Mouse (Mus musculus): ENCODE measurements at regions not wholly inside any gene's neighbourhood (a gene's known extent, or its start where the extent isn't known, plus 50 kb on each side); places are given as distances from the start of the nearest gene placed in this dataset.
"Not testable (repeated sequence)": the region's sequence is repeated elsewhere in the genome, so short reads cannot be mapped to it uniquely, and the experiment has no call there.

DNA sequence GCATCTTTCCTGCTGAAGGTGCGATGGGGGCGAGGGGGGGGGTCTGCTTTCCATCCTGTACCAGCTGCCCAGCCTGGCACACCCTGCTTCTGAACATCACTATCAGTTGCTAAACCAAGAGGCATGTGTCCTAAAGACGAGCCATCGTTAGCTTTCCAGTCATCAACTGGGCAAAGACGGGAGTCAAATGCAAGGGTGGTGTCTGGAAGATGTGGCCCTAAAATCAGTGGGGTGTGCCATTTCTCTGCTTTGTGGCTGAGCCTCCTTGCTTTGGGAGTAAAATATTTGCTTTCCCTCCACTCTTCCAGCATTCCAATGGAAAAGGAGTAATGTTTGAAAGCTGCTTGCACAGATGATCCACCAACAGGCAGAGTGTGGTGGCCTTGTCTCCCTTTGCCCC lies 246.0 kb upstream of the Irx1 start:
- Histone ChIP-seq H3K4me3 (no peak overlapping the region), H3K27ac (no peak overlapping the region)
- no peak for TF ChIP-seq CTCF (IDR thresholded peaks at IDR 0.05)
- intact Hi-C loops (cut with DNase I) = no loop called here
- no peak for DNase-seq

DNA sequence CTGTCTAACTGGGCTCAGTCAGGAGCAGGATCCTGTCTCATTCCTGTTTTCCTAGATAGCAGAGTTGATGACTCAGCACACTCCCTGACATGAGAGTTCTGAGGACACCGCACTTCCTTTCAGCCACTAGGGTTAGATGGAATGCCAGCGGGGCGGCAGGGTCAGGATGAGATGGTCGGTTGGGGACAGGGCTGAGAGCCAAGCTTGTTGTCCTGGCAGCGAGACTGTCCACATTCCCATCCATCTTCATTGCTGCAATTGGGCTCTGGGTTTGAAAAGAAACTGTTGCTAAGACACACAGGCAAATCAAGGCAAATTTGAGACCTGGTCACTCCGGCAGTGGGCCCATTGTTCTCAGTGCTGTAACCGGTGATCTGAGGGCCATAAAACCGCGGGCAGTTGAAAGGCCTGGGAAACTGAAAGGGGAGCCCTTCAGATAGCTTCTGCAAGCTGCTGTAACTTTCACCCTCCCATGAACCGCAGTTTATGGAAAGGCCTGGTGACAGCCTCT lies 246.5 kb upstream of the Irx1 start:
- Histone ChIP-seq H3K27ac (no peak overlapping the region), H3K4me3 (no peak overlapping the region)
- no peak for TF ChIP-seq CTCF (IDR thresholded peaks at IDR 0.05)
- intact Hi-C loops (cut with DNase I) = loop anchor here (5.0 kb wide), 1 partner anchor 983 kb away; no protein-coding TSS in a partner anchor
- DNase-seq = no peak

GRCm38 (mm10) chr13:72210474-72211309 lies 247.2 kb upstream of the Irx1 start:
- TF ChIP-seq CTCF (IDR thresholded peaks at IDR 0.05) = no peak
- intact Hi-C loops (cut with DNase I) = loop anchor here (5.0 kb wide), 1 partner anchor 983 kb away; no protein-coding TSS in a partner anchor
- no peak for DNase-seq
- no peak overlapping the region for H3K27ac ChIP-seq
- no peak overlapping the region for H3K4me3 ChIP-seq

DNA sequence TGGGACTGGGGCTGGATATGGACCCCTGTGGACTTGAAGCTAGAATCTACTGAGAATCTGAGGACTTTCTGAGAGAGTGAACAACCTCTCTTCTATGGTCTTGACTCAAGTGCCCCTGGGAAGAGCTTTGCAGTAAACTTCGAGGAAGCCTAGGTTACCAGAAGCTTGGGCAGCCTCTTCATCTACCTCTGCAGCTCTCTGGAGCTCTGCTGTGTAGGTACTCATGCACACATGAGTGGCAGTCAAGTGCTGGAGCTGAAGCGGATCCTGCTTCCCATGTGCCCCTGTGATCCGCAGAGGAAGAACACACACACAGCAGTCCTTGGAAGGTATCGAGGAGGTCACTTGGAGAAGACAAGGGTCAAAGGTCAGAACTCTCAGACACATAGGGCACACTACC lies 248.2 kb upstream of the Irx1 start:
- Histone ChIP-seq H3K4me3 (no peak overlapping the region), H3K27ac (no peak overlapping the region)
- no peak for TF ChIP-seq CTCF (IDR thresholded peaks at IDR 0.05)
- intact Hi-C loops (cut with DNase I) = loop anchor here (5.0 kb wide), 1 partner anchor 984 kb away; no protein-coding TSS in a partner anchor
- DNase-seq = no peak

DNA sequence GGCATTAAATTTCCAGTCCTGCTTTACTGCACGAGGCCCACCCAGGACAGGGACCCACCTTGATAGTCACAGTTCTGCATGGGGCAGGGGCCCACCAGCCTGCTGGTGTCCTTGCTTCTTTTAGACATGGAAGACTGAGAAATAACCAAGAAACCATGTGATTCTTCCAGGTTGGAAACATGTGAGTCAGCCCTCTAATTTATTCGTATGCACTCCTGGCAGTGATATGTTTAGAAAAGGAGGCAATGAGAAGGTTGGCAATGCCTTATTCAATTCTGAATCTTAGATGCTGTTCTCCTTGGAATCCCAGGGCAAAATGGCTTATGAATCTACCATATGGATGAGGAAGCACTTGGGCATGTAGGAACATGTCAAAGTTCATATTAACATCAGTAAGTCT lies 249.2 kb upstream of the Irx1 start:
- DNase-seq = no peak
- intact Hi-C loops (cut with DNase I) = loop anchor here (5.0 kb wide), 1 partner anchor 985 kb away; no protein-coding TSS in a partner anchor
- TF ChIP-seq CTCF (IDR thresholded peaks at IDR 0.05) = no peak

GRCm38 (mm10) chr13:72219329-72219728 lies 255.8 kb upstream of the Irx1 start:
- no peak for TF ChIP-seq CTCF (IDR thresholded peaks at IDR 0.05)
- intact Hi-C loops (cut with DNase I) = no loop called here
- Histone ChIP-seq H3K4me3 (no peak overlapping the region), H3K27ac (no peak overlapping the region)
- no peak for DNase-seq

More for the DNA sequence above, 249.2 kb upstream of the Irx1 start:
- Histone ChIP-seq H3K4me3 (no peak overlapping the region), H3K27ac (no peak overlapping the region)

DNA sequence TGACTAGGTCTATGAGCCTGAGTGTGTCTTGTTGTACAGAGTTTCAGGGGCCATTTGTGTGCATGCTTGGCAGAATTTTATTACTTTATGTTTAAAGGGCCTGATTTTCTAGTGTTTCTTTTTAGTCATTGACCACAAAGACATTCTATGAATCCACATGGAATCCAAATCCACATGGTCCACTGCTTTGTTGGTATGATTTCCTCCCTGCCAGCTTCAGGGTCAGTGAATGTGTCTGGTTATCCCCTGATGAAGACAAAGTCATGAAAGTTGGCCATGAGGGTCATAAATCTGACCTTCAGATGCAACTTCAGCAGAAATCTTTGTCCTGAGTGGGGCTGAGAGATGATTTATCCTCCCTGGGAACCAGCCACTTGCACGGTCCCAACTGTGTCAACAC lies 263.6 kb upstream of the Irx1 start:
- intact Hi-C loops (cut with DNase I) = no loop called here
- no peak overlapping the region for H3K4me3 ChIP-seq
- DNase-seq = no peak
- TF ChIP-seq CTCF (IDR thresholded peaks at IDR 0.05) = no peak
- no peak overlapping the region for H3K27ac ChIP-seq

GRCm38 (mm10) chr13:72231032-72231591 lies 267.6 kb upstream of the Irx1 start:
- no peak for DNase-seq
- Histone ChIP-seq H3K27ac (no peak overlapping the region), H3K4me3 (no peak overlapping the region)
- intact Hi-C loops (cut with DNase I) = no loop called here
- TF ChIP-seq CTCF (IDR thresholded peaks at IDR 0.05) = no peak

DNA sequence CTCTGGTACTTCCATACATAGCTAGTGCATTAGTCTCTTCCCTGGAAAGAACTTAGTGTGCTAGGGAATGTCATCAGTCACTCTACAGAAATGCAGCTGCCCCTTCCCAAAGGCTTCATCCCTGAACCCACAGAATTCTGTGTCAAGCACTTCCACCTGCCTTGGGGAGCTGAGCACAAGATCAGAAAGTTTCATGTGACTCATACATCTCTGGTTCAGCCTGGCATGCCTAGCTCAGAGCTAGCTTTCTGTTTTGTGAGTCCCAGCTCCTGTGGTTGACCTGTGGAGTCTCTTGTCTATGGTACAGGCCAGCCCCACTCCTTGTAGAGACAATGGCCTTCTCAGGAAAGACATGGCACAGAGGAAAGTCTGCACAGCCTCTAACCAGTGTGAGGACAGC lies 268.6 kb upstream of the Irx1 start:
- Histone ChIP-seq H3K4me3 (no peak overlapping the region), H3K27ac (no peak overlapping the region)
- no peak for DNase-seq
- intact Hi-C loops (cut with DNase I) = no loop called here
- TF ChIP-seq CTCF (IDR thresholded peaks at IDR 0.05) = no peak

GRCm38 (mm10) chr13:72241919-72242318 lies 278.4 kb upstream of the Irx1 start:
- DNase-seq = no peak
- intact Hi-C loops (cut with DNase I) = no loop called here
- no peak for TF ChIP-seq CTCF (IDR thresholded peaks at IDR 0.05)

GRCm38 (mm10) chr13:72250419-72250818 lies 286.9 kb upstream of the Irx1 start:
- no peak for DNase-seq
- intact Hi-C loops (cut with DNase I) = no loop called here
- Histone ChIP-seq H3K27ac (no peak overlapping the region), H3K4me3 (no peak overlapping the region)
- no peak for TF ChIP-seq CTCF (IDR thresholded peaks at IDR 0.05)

More at GRCm38 (mm10) chr13:72241919-72242318, 278.4 kb upstream of the Irx1 start:
- Histone ChIP-seq H3K27ac (no peak overlapping the region), H3K4me3 (no peak overlapping the region)

GRCm38 (mm10) chr13:72253242-72253641 lies 289.7 kb upstream of the Irx1 start:
- DNase-seq; H3K4me3 ChIP-seq; intact Hi-C loops (cut with DNase I); H3K27ac ChIP-seq: not testable (repeated sequence)

- intact Hi-C loops (cut with DNase I) = no loop called here
- TF ChIP-seq CTCF (IDR thresholded peaks at IDR 0.05) = no peak
- H3K4me3 ChIP-seq = no peak overlapping the region
- H3K27ac ChIP-seq = no peak overlapping the region
- no peak for DNase-seq
These were observed 295.3 kb upstream of the Irx1 start for GRCm38 (mm10) chr13:72258794-72259193.

All from gastrocnemius, adult 2 months (tissue).